Mouse (Mus musculus): ENCODE measurements around the gene Hid1.

Gene Hid1

DNA sequence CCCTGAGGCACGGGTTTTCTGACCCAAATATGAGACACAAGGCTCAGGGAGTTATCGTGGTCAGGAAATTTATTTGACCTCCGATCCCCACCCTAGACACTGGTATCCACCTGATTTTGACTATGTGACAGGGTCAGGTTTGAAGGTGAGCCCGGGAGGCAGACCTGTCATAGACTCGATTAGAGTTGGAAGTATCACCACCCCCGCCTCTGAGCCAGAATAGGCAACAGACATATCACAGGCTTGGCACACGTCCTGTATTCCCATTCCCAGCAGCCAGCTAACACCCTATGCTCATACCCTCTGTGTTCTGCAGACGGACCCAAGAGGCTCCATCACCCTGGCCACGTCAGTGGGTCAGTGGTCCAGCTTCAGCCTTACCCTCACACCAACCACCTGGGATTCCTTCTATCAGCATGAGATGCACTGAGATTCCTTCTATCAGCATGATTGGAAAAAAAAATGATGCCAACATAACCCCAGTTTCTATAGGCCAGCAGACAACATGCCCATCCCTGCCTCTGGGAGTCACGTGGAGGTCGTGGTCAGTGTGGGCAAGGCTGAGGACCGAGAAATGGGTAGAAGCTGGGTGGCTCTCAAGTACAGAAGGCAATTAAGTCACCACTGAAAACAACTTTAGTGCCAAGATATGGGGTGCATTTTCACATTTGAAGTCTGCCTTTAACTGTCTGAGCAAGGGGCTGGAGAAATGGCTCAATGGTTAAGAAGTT, 7.3 kb upstream of the Hid1 start:
- DNase-seq (ENCODE audit: low spot score): no peak

GRCm38 (mm10) chr11:115373805-115374694, 6.5 kb upstream of the Hid1 start:
- DNase-seq (ENCODE audit: low spot score): no peak

- DNase-seq (ENCODE audit: low spot score): no peak
Observed at GRCm38 (mm10) chr11:115372737-115373136, 5.2 kb upstream of the Hid1 start.

- no peak for DNase-seq (ENCODE audit: low spot score)
Observed at GRCm38 (mm10) chr11:115372015-115372414, 4.5 kb upstream of the Hid1 start.

GRCm38 (mm10) chr11:115371354-115371753, 3.8 kb upstream of the Hid1 start:
- no peak for DNase-seq (ENCODE audit: low spot score)

GRCm38 (mm10) chr11:115370368-115370767, 2.8 kb upstream of the Hid1 start:
- DNase-seq (ENCODE audit: low spot score): no peak

GRCm38 (mm10) chr11:115366706-115367394, 706 bp downstream of the Hid1 start:
- DNase-seq (ENCODE audit: low spot score): no peak

GRCm38 (mm10) chr11:115366039-115366705, 1.4 kb downstream of the Hid1 start:
- DNase-seq (ENCODE audit: low spot score): no peak

DNA sequence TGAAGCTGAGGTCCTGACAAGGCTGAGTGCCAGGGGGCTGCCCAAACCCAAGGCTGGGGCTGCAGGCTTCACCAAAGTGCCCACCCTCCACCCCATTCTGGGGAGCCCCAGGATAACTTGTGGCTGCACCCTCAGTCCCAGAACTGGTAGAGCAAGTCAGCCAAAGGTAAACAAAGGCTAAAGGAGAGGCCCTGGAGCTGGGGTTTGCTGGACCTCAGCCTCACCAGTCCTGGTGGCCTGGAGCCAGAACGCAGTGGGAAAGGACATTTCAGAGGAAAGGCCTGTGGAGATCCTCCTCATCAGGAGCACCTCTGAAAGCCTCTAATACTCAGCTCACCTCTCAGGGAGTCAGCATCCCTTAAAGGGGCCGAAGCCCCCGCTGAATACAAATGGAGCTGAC, 3.4 kb downstream of the Hid1 start:
- no peak for DNase-seq (ENCODE audit: low spot score)

DNA sequence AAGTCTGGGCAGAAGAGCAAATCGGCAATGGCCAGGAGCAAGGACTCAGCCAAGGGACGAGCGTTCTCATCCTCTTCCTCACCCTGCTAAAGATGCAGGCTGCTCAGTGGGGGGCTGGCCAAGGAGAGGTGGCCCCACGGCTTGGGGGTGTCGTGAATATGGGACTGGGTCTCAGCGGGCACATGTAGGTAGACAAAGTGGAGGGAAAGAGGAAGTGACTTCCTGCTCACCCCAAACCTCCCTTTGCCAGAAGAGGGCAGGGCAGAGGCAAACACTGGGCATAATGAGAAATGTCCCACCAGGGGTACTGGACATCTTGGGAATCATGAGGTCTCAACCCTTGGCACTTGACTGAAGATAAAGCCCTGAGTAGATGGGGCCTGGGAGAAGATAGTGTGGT, 7.8 kb downstream of the Hid1 start:
- no peak for DNase-seq (ENCODE audit: low spot score)

- no peak for DNase-seq (ENCODE audit: low spot score)
Observed at GRCm38 (mm10) chr11:115359293-115359692, 8.3 kb downstream of the Hid1 start.

DNA sequence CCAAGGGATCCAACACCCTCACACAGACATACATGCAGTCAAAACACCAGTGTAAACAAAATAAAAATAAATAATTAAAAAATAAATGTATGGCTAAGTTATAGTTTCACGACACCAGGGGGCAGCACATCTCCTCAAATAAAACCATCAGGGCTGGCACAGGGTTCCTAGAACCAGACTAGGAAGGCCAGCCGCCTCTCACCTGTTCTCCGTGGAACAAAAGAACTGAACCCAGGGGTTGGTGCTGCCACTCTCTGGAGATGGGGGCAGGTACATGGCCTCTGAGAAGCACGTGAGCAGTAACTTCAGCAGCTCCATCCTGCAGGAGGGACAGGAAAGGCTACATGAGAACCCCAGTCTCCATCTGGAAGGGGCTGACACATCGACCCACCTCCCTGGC, 9.1 kb downstream of the Hid1 start:
- DNase-seq (ENCODE audit: low spot score): peak; percentile 41

- peak; percentile 57 for DNase-seq (ENCODE audit: low spot score)
Observed at GRCm38 (mm10) chr11:115354183-115354582, 13.4 kb downstream of the Hid1 start.

DNA sequence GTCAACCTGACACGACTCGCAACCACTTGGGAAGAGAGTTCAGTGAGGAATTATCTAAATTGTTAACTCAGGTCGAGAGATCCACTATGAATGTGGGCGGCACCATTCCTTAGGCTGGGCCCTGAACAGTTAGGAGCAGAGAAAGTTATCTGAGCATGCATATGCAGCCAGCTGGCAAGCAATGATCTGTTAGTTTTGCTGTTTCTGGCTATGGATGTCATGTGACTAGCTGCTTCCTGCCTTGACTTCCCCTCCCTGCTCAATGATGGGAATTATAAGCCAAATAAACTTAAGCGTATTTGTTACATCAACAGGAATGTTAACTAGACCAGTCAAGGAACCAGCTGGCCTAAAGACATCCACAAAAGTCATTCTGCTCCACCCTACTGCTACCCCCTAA, 14.2 kb downstream of the Hid1 start:
- DNase-seq (ENCODE audit: low spot score): no peak

DNA sequence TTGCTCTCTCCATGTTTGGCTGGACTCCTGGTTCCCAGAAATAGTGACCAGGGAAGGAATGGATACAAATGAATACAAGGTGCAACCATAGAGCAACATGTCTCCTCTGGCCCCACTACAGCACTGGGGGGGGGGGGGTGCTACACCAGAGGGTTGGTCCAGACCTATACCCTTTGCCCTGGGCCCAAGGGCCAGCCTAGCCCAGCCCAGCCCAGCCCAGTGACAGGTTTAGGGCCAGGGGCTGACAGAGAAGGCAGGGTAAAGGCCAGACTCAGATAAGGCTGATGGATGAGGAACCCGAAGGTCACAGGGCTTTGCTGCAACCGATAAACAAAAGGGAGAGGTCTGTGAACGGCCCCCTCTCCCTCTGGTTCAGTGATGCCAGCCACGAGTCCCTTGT, 17.6 kb downstream of the Hid1 start:
- no peak for DNase-seq (ENCODE audit: low spot score)

GRCm38 (mm10) chr11:115348681-115349248, 18.8 kb downstream of the Hid1 start:
- no peak for DNase-seq (ENCODE audit: low spot score)

DNA sequence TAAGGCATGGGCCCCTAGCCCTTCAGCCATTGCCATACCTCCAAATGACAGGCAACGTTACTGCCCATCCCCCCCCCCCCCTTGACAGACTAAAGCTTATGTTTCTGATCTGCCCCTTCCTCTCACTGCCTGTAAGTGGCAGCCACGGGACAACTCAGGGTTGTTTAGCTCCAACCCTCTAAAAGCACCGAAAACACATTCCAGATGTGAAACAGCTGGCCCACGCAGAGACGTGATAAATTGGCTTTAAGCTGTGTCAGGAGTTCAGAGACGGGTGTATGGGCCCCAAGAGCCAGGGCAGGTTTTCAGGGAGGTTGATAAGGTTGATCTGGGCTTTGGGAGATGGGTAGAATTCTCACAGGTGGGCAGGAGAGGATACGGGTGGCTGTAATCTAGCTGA, 22.0 kb downstream of the Hid1 start:
- no peak for DNase-seq (ENCODE audit: low spot score)

DNA sequence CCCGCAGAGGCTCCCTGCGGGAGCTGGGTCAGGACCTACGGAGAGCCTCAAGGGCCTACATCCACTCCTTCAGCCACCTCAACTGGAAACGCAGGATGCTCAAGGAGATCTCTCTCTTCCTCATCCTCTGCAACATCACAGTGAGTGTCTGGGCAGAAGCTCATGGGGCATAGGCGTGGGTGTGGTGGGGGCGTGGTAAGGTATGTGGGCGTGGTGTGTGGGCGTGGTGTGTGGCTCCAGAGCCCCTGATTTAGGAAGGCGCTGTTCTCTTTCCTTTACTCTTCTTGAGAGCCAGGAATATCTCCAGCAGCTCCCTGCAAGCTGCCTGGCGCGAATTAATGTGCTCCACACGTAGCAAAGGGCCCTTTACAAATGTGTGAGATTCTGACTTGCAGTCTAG, 22.6 kb downstream of the Hid1 start:
- no peak for DNase-seq (ENCODE audit: low spot score)

DNA sequence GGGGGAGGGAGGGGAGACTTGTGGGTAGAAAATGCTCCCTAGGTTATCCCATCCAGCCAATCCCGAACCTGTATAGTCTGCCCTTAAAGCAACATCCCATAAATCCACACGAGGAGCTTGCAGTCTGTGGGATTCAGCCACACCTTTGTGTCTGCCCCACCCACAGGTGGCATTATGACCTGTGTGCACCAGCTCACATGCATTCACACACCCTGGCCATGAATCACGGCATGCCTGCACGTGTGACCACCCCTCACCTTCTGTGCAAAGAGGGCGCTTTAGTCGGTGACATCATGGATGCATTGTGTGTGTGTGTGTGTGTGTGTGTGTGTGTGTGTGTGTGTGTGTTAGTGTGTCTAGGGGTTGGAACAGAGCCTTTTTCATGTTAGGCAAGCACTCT, 25.7 kb downstream of the Hid1 start:
- no peak for DNase-seq (ENCODE audit: low spot score)

DNA sequence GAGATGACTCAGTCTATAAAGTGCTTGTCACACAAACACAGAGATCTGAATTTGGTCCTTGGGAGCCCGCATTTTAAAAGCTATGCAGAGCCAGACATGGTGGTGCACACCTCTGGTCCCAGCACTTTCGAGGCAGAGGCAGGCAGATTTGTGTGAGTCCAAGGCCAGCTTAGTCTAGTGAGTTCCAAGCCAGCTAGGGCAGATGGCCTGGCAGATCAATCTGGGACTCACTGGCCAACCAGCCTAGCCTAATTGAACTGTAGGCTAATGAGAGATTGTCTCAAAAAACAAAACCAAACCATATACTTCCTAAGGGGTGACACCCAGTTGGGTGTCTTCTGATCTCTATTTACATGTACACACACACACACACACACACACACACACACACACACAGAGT, 26.3 kb downstream of the Hid1 start:
- no peak for DNase-seq (ENCODE audit: low spot score)

- no peak for DNase-seq (ENCODE audit: low spot score)
Observed at GRCm38 (mm10) chr11:115337826-115338225, 29.7 kb downstream of the Hid1 start.

DNA sequence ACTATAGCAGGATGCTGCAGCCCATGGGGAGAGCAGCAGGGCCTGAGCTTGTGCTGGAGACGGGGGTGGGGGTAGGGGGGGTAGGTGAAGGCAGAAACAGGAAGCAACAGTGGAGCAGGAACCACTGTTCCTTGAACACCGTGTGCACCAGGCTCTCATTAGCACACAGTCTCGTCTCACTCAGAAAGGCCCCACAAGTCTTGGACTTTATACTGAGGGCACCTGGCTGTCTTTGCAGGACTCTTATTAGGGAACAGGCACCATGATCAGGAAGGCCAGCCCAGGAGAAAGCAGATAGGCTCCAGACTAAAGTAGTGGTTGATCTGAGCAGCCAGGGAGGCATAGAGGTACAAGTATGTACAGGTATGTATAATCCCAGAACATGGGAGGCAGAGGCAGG, 30.2 kb downstream of the Hid1 start:
- DNase-seq (ENCODE audit: low spot score): no peak

Data from yolk sac, embryonic 10.5 days (tissue).